Mouse (Mus musculus) gastrocnemius, postnatal 10 days (tissue): Measurements from ENCODE around the gene Zfp37. TPM values are rescaled to one million over a fixed set of nuclear protein-coding genes. Genes with fewer than 3 reads are reported as not detected.
A peak's percentile ranks its signal among the peaks of the same experiment; 100 is the strongest.
"Not testable (repeated sequence)": the region's sequence is repeated elsewhere in the genome, so short reads cannot be mapped to it uniquely, and the experiment has no call there.

Source experiments
- DNase-seq: peaks from one replicate; pipeline ENCODE4 v3.0.0; 2021; ENCODE audit warnings: mixed read lengths
- total RNA-seq, 2 experiments: library from RNA; stranded (reverse); gene quantifications; 2 replicates each; pipeline ENCODE4 v1.2.3; 2021

The Zfp37 gene
- total RNA-seq, 2 experiments from 2014 or later: 3.0 to 3.3 TPM

GRCm38 (mm10) chr4:62208696-62209380 lies 22.0 kb downstream of the Zfp37 start:
- no peak for DNase-seq

DNA sequence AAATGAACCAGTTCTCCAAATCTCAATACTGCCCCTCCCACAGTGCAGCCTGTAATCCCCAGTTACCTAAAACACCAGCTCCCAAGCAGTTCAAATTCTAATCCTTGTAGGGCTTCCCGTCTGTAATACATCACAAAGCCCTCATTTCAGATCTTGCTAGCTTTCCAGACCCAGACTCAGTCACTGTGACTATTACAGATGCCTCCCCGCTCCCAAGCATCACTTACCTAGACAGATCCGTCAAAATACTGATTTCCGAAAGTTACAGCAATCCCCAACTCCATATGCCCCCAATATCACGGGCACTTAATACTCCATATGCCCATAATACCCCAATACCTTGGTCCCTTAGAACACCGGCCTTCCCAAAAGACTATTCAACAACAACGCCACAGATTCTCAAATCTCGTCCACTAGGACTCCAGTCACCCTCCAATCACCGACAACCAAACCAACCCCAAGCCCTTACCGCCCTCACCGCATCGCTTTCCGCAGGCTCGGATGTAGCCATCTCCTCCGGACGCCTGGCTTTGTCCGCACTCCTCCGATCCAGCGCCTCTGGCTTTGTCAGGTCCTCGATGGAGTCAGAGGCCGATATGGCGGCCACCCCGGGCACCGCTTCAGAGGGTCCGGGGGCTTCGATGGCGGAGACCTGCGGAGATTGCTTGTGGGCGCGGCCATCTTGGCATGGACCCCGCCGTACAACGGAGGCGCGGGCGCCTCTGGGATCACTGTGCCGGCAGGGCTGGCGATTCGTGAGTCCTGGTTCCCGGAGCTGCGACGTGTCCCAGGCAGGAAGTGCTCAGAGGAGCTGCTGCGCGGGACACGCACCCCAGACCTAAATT lies 22.8 kb downstream of the Zfp37 start:
- DNase-seq: peak; percentile 88

GRCm38 (mm10) chr4:62199923-62200529 lies 30.8 kb downstream of the Zfp37 start:
- no peak for DNase-seq

GRCm38 (mm10) chr4:62188778-62189177 lies 42.1 kb downstream of the Zfp37 start:
- DNase-seq: no peak

DNA sequence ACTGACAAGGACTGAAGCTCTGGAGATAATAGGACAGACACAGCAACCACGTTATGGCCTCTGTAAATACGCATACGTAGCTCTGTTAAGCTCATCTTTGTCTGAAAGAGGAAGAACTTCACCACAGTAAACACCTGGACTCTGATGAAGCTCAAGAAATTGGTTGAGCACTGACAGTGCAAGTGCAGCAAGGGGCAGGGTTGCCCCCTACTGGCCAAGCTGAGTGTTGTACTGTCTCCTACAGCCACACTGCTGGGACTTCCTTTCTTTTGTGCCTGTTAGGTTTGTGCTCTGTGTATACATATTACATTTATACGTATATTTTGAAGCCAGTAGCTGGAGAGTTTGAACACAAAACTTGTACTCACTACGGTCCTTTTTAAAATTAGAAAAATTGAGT lies 53.6 kb downstream of the Zfp37 start:
- DNase-seq: peak; percentile 5

GRCm38 (mm10) chr4:62174471-62174870 lies 56.4 kb downstream of the Zfp37 start:
- DNase-seq: no peak

DNA sequence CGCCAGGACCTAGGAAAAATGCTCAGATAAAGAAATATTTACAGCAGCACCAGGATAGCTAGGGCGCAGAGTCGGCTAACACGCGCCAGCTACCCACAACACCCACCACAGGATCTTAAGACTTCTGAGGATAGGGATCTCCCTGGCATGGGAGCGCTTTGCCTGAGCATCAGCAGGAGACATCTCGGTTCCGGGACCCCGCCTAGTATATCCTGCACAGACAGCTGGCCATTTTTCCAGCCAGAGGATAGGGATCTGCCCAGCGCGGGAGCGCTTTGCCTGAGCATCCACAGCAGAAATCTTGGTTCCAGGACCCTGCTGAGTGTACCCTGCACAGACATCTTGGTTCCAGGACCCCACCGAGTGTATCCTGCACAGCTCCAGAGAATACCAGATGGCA lies 63.2 kb downstream of the Zfp37 start:
- DNase-seq: not testable (repeated sequence)

- no peak for DNase-seq
Observed at GRCm38 (mm10) chr4:62158401-62158800, 72.4 kb downstream of the Zfp37 start.

DNA sequence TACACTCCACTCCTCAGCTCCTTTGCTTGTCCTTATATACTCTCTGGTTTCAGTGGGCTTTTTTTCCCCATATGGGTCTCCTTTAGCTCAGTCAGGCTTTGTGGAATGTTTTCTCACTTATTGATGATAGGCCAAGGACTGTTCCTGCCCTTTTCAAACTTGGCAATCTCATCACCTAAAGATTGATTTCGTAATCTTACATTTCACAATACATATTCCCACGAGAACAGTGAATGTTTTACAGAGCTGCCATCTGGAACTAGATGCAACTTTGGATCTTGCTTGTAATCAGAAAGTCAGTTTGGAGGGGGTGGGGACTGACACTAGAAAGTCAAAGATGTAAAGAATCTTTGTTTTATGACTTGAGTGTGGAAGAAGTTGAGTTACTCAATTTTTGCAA lies 80.0 kb downstream of the Zfp37 start, which contains the start of gene Mup21:
TSS of gene Mup21 (minus strand) at position 53 of the 400 bp plus-strand sequence.
- no peak for DNase-seq

Other genes with a start within 250 kb of the Zfp37 start
- gene Mup20, start 176.9 kb downstream of the Zfp37 start, total RNA-seq: not detected
- gene Mup3, start 143.7 kb downstream of the Zfp37 start, total RNA-seq: not detected
- gene Mup21, start 80.2 kb downstream of the Zfp37 start, total RNA-seq: not detected
- 1 to 10 TPM; 6.6 to 9.2 TPM for gene Slc31a2, start 31.5 kb upstream of the Zfp37 start, total RNA-seq
- gene Fkbp15, start 129.5 kb upstream of the Zfp37 start, total RNA-seq: 10 to 100 TPM; 18.0 to 22.0 TPM
- 10 to 100 TPM; 12.4 to 16.6 TPM for gene Slc31a1, start 129.7 kb upstream of the Zfp37 start, total RNA-seq
- 10 to 100 TPM; 53.5 to 59.4 TPM for gene Cdc26, start 177.6 kb upstream of the Zfp37 start, total RNA-seq
- 10 to 100 TPM; 13.5 to 13.6 TPM for gene Prpf4, start 177.8 kb upstream of the Zfp37 start, total RNA-seq
- not detected for gene Rnf183, start 204.2 kb upstream of the Zfp37 start, total RNA-seq
- gene Wdr31, start 239.8 kb upstream of the Zfp37 start, total RNA-seq: under 1 TPM; 0.27 to 0.54 TPM
- gene Bspry, start 249.0 kb upstream of the Zfp37 start, total RNA-seq: under 1 TPM; 0.66 to 0.70 TPM